Mouse (Mus musculus): ENCODE measurements around the gene Pkp1. TPM values are rescaled to one million over a fixed set of nuclear protein-coding genes. Genes with fewer than 3 reads are reported as not detected.

Pkp1 gene
- polyA plus RNA-seq, 1 experiment: not detected

- H3K36me3 ChIP-seq (ENCODE audit: control insufficient read depth, insufficient read depth, low read length): no peaks in the 10 kb centered on the region
- no peak for DNase-seq (ENCODE audit: low read depth in 1 of 2, low spot score in 2 of 2)
- H3K27me3 ChIP-seq (ENCODE audit: control insufficient read depth, insufficient read depth, low read length): peaks cover 2% of the 10 kb centered on the region; the same call in 1 of the 2 replicates
- no peak for TF ChIP-seq POLR2A (IDR thresholded peaks at IDR 0.05; ENCODE audit: low read depth, low read length)
- TF ChIP-seq CTCF (IDR thresholded peaks at IDR 0.05; ENCODE audit: extremely low read depth, insufficient read depth, insufficient read length, insufficient replicate concordance): no peak
- H3K4me1 ChIP-seq (ENCODE audit: control insufficient read depth, insufficient read depth, insufficient read length): no peaks in the 10 kb centered on the region
- WGBS: 54% methylated on average over 5 of the region's 5 CpGs
- H3K27ac ChIP-seq (ENCODE audit: insufficient read depth, low read length): no peak overlapping the region
- H3K4me3 ChIP-seq (ENCODE audit: extremely low read depth, insufficient read depth, insufficient read length): no peak overlapping the region
These were observed 2.4 kb downstream of the Pkp1 start for GRCm38 (mm10) chr1:135916486-135917058.

DNA sequence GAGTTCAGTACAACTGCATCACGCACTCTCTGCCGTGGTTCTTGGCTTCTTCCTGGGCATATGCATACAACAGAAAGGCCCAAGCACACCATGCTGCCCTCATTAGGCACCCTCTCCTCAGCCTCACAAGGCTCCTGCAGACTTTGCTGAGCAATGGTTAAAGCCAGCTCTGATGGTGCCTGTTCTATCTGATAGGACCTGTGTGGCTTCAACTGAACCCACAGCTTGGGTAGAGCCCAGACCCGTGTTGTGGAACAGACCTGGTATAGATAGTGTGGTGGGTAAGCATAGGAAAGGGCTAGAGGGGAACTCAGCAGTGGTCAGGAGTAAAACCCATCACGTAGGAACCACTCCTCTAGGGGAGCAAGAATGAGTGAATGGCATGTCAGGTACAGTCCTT is 5.3 kb downstream of the Pkp1 start:
- WGBS: 67% methylated on average over 4 of the region's 4 CpGs
- TF ChIP-seq CTCF (IDR thresholded peaks at IDR 0.05; ENCODE audit: extremely low read depth, insufficient read depth, insufficient read length, insufficient replicate concordance) (no peak), POLR2A (IDR thresholded peaks at IDR 0.05; ENCODE audit: low read depth, low read length) (no peak)
- H3K27ac ChIP-seq (ENCODE audit: insufficient read depth, low read length): no peak overlapping the region
- H3K27me3 ChIP-seq (ENCODE audit: control insufficient read depth, insufficient read depth, low read length): no peaks in the 10 kb centered on the region; the same call in none of the 2 replicates
- DNase-seq (ENCODE audit: low read depth in 1 of 2, low spot score in 2 of 2): no peak
- no peaks in the 10 kb centered on the region for H3K4me1 ChIP-seq (ENCODE audit: control insufficient read depth, insufficient read depth, insufficient read length)
- H3K4me3 ChIP-seq (ENCODE audit: extremely low read depth, insufficient read depth, insufficient read length): no peak overlapping the region
- H3K36me3 ChIP-seq (ENCODE audit: control insufficient read depth, insufficient read depth, low read length): no peaks in the 10 kb centered on the region

- Histone ChIP-seq H3K36me3 (ENCODE audit: control insufficient read depth, insufficient read depth, low read length) (no peaks in the 10 kb centered on the region), H3K4me1 (ENCODE audit: control insufficient read depth, insufficient read depth, insufficient read length) (no peaks in the 10 kb centered on the region), H3K27ac (ENCODE audit: insufficient read depth, low read length) (no peak overlapping the region), H3K4me3 (ENCODE audit: extremely low read depth, insufficient read depth, insufficient read length) (no peak overlapping the region), H3K27me3 (ENCODE audit: control insufficient read depth, insufficient read depth, low read length) (no peaks in the 10 kb centered on the region; the same call in 1 of the 2 replicates)
- 17% methylated on average over 6 of the region's 6 CpGs for WGBS
- DNase-seq (ENCODE audit: low read depth in 1 of 2, low spot score in 2 of 2): no peak
- TF ChIP-seq POLR2A (IDR thresholded peaks at IDR 0.05; ENCODE audit: low read depth, low read length) (no peak), CTCF (IDR thresholded peaks at IDR 0.05; ENCODE audit: extremely low read depth, insufficient read depth, insufficient read length, insufficient replicate concordance) (no peak)
These were observed 9.6 kb downstream of the Pkp1 start for GRCm38 (mm10) chr1:135909381-135909780.

GRCm38 (mm10) chr1:135906736-135907135 is 12.3 kb downstream of the Pkp1 start:
- WGBS: 73% methylated on average over 11 of the region's 11 CpGs
- Histone ChIP-seq H3K27me3 (ENCODE audit: control insufficient read depth, insufficient read depth, low read length) (no peaks in the 10 kb centered on the region; the same call in 1 of the 2 replicates), H3K4me1 (ENCODE audit: control insufficient read depth, insufficient read depth, insufficient read length) (no peaks in the 10 kb centered on the region)

GRCm38 (mm10) chr1:135899991-135900515 is 19.0 kb downstream of the Pkp1 start:
- 69% methylated on average over 7 of the region's 7 CpGs for WGBS
- Histone ChIP-seq H3K36me3 (ENCODE audit: control insufficient read depth, insufficient read depth, low read length) (no peaks in the 10 kb centered on the region), H3K27ac (ENCODE audit: insufficient read depth, low read length) (no peak overlapping the region), H3K4me3 (ENCODE audit: extremely low read depth, insufficient read depth, insufficient read length) (no peak overlapping the region), H3K4me1 (ENCODE audit: control insufficient read depth, insufficient read depth, insufficient read length) (no peaks in the 10 kb centered on the region), H3K27me3 (ENCODE audit: control insufficient read depth, insufficient read depth, low read length) (no peaks in the 10 kb centered on the region)
- no peak for TF ChIP-seq CTCF (IDR thresholded peaks at IDR 0.05; ENCODE audit: extremely low read depth, insufficient read depth, insufficient read length, insufficient replicate concordance)
- no peak for TF ChIP-seq POLR2A (IDR thresholded peaks at IDR 0.05; ENCODE audit: low read depth, low read length)
- no peak for DNase-seq (ENCODE audit: low read depth in 1 of 2, low spot score in 2 of 2)

More at GRCm38 (mm10) chr1:135906736-135907135, 12.3 kb downstream of the Pkp1 start:
- no peak overlapping the region for H3K27ac ChIP-seq (ENCODE audit: insufficient read depth, low read length)
- no peak overlapping the region for H3K4me3 ChIP-seq (ENCODE audit: extremely low read depth, insufficient read depth, insufficient read length)
- TF ChIP-seq POLR2A (IDR thresholded peaks at IDR 0.05; ENCODE audit: low read depth, low read length) (no peak), CTCF (IDR thresholded peaks at IDR 0.05; ENCODE audit: extremely low read depth, insufficient read depth, insufficient read length, insufficient replicate concordance) (no peak)
- no peak for DNase-seq (ENCODE audit: low read depth in 1 of 2, low spot score in 2 of 2)
- H3K36me3 ChIP-seq (ENCODE audit: control insufficient read depth, insufficient read depth, low read length): no peaks in the 10 kb centered on the region

DNA sequence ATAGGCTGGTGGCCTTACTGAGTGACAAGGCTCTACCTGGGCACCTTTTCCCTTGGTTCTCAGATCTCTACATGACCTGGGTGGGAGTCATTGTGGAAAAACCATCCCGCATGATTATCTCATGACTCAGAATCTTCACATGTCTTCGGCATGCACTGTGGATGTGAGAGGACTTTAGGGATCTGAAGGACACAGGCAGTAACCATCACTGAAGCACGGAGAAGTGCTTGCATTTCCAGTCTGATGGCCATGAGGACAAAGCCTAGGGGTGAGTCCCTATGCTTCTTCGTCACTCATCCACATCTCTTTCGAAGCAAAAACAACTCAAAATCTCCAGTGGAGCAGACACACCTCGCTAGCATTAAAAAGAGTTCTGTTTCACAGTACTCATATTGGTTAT is 19.7 kb downstream of the Pkp1 start:
- Histone ChIP-seq H3K36me3 (ENCODE audit: control insufficient read depth, insufficient read depth, low read length) (no peaks in the 10 kb centered on the region), H3K27ac (ENCODE audit: insufficient read depth, low read length) (no peak overlapping the region), H3K4me1 (ENCODE audit: control insufficient read depth, insufficient read depth, insufficient read length) (no peaks in the 10 kb centered on the region), H3K4me3 (ENCODE audit: extremely low read depth, insufficient read depth, insufficient read length) (no peak overlapping the region), H3K27me3 (ENCODE audit: control insufficient read depth, insufficient read depth, low read length) (no peaks in the 10 kb centered on the region)
- no peak for DNase-seq (ENCODE audit: low read depth in 1 of 2, low spot score in 2 of 2)
- TF ChIP-seq CTCF (IDR thresholded peaks at IDR 0.05; ENCODE audit: extremely low read depth, insufficient read depth, insufficient read length, insufficient replicate concordance) (no peak), POLR2A (IDR thresholded peaks at IDR 0.05; ENCODE audit: low read depth, low read length) (no peak)
- WGBS: 89% methylated on average over 6 of the region's 6 CpGs

- Histone ChIP-seq H3K4me3 (ENCODE audit: extremely low read depth, insufficient read depth, insufficient read length) (no peak overlapping the region), H3K4me1 (ENCODE audit: control insufficient read depth, insufficient read depth, insufficient read length) (no peaks in the 10 kb centered on the region), H3K27ac (ENCODE audit: insufficient read depth, low read length) (no peak overlapping the region), H3K36me3 (ENCODE audit: control insufficient read depth, insufficient read depth, low read length) (no peaks in the 10 kb centered on the region), H3K27me3 (ENCODE audit: control insufficient read depth, insufficient read depth, low read length) (no peaks in the 10 kb centered on the region)
- WGBS: 86% methylated on average over 4 of the region's 4 CpGs
- TF ChIP-seq POLR2A (IDR thresholded peaks at IDR 0.05; ENCODE audit: low read depth, low read length): no peak
- no peak for TF ChIP-seq CTCF (IDR thresholded peaks at IDR 0.05; ENCODE audit: extremely low read depth, insufficient read depth, insufficient read length, insufficient replicate concordance)
- no peak for DNase-seq (ENCODE audit: low read depth in 1 of 2, low spot score in 2 of 2)
These were observed 23.6 kb downstream of the Pkp1 start for GRCm38 (mm10) chr1:135895367-135895766.

All from spleen, adult 2 months (tissue).